Mouse (Mus musculus) megakaryocyte progenitor cell, adult 5-6 weeks (primary cell): ENCODE data around the gene Heatr4. TPM values are rescaled to one million over a fixed set of nuclear protein-coding genes. Genes with fewer than 3 reads are reported as not detected.
"Not testable (repeated sequence)": the region's sequence is repeated elsewhere in the genome, so short reads cannot be mapped to it uniquely, and the experiment has no call there.

Source experiments
- ATAC-seq: replicated peaks from 2 replicates; pipeline ENCODE4 v1.8.0; 2016; ENCODE audit warnings: mild to moderate bottlenecking, moderate TSS enrichment, inconsistent platforms; ENCODE audit not compliant: poor library complexity
- total RNA-seq, 2 experiments: library from RNA; stranded (forward) in 1 of 2; stranded (reverse) in 1 of 2; fragments of 157-497, 149-512 nt in 1 of 2; fragments of 200-1000 nt in 1 of 2; gene quantifications; 2 replicates each; pipeline versions ENCODE4 v1.2.3 to v1.2.4; 2015 to 2017

The Heatr4 gene
- total RNA-seq (2015) = not detected in 2 replicates
- not detected in 2 replicates for total RNA-seq (2017)

DNA sequence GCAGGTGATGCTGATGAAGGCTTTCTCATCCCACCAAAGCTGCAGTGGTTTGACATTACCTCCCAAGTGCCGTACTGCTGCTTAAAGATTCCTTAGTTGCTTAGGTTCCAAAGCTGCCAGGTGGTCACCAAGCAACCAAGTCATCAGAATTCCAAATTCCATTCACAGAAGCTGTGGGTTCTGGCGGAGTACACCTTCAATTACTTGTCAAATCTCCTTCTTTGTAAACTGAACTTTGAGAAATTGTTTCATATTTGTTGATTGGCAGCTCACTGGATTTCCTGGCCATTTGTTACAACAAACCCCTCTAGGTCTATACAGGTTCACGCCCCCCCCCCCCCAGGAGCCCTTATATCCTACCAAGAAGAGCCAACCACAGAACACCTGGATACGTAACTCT, at the start of gene Heatr4:
Gene Heatr4 (minus strand): TSS at position 101 of the 400 bp plus-strand sequence.
- ATAC-seq = no peak

DNA sequence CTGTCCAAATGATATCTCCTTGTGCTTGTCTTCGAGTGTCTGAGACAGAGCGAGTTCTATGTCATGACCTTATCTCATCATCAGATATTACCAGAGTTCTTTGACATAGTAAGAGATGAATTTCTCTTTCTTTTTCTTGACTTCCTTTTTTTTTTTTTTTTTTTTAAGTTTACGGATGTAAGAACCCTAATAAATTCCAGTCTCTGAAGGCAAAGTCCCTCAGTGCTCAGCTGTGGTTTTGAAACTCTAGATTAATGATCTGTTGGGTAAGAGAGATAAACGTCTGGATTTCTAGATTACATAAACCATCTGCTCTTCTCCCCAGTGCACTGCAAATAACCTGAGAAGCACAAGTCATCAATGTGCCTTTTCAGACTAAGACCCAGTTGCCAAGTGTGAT, 49.5 kb upstream of the Heatr4 start:
- ATAC-seq = peak; percentile 53

DNA sequence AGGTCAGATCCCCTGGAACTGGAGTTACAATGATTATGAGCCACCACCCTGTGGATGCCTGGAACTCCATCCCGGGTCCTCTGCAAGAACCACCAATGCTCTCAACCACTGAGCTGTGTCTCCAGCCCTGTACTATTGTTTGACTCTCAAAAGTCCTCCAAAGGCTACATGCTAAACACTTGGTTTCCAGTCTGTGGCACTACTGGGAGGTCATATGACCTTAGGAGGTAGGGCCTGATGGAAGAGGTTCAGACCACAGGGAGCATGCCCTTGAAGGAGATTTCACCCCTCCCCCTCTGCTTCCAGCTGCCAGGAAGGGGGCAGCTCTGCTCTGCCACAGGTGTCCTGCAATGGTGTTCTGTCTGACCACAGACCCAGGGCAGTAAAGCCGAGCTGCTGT, 48.6 kb upstream of the Heatr4 start:
- not testable (repeated sequence) for ATAC-seq

DNA sequence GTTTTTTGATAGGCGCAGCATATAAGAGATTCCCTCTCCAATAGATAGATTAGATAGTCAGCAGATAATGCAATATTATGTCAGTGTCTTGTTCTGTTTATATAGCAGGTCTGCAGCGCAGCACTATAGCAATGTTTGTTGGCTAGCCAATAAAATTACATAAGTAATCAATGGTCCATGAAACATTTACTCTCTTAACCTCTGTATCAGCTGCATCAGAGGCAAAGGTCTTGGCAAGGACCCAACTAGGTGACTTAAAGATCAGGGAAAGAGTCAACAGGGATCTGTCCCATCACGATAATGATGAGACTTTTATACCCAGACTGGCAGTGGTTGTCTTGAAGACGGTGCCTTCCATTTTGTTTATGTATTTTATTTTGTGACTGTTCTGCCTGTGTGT, 48.2 kb upstream of the Heatr4 start:
- no peak for ATAC-seq

- ATAC-seq = peak; percentile 98
Measured at GRCm38 (mm10) chr12:84030659-84031332, 46.1 kb upstream of the Heatr4 start.

- not testable (repeated sequence) for ATAC-seq
Measured at GRCm38 (mm10) chr12:84029043-84029442, 44.4 kb upstream of the Heatr4 start.

DNA sequence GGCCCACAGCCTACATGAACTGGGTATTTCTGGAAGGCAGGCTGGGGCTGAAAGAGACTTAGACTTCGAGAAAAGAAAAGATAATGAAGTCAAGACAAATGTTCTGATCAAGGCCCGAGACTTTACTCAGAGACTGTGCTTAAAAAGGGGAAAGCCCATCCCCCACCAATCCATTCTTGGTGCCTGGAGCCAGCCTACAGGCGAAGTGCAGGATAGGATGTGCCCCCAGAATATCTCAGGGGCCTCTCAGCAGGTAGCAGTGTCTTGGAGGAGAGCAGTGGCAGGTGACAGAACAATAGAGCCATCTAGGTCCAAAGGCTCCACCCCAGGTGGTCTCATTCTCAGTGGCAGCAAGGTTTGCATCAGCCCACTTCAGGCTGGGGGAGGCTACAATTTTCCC, 43.7 kb upstream of the Heatr4 start:
- not testable (repeated sequence) for ATAC-seq

GRCm38 (mm10) chr12:84025888-84026287, 41.2 kb upstream of the Heatr4 start:
- no peak for ATAC-seq

DNA sequence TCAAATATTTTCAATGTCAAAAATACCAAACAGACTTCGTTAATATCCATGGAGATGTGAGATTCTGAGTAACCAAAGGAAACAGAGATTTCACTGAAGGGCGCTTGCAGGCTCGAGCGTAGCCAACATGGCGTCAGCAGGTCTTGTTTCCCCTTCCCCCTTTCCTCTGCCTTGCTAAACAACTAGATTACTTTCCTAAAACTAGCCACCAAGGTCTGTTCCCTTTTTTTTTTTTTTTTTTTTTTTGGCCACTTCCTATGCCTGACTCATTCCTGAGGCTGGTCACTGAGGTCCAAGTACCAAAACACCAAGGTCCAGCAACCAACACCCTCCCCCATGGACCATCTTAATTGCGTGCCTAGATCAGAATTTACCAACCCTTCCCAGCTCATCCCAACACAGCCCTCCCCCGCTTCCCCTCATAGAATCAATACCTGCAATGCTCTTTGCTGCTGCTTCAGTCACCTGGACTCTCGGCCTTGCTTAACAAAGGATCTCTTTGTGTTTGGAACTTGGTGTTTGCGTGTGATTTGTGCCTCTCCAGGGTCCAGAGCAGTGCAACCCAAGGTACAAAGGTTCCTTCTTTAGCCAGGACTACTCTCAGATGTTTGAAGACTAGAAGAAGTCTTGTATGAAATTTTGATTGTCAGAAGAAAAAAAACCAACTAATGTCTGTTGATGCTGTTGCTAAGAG, 38.5 kb upstream of the Heatr4 start:
- ATAC-seq = 0 out of 2 replicates have a peak, but pooled peaks have one; percentile 24

DNA sequence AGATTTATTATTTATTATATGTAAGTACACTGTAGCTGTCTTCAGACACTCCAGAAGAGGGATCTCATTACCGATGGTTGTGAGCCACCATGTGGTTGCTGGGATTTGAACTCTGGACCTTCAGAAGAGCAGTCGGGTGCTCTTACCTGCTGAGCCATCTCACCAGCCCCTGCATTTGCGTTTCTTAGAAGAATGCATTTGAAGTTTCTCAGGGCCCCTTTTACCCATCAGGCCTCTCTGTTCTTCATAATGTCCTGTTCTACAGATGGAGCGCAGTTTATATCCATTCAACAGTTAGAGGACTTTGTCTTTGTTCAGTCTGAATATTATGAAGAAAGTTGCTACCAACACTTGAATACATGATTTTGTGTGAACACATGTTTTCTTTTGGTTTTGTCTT, 37.6 kb upstream of the Heatr4 start:
- not testable (repeated sequence) for ATAC-seq

- ATAC-seq = peak; percentile 92
Measured at GRCm38 (mm10) chr12:84020528-84020927, 35.9 kb upstream of the Heatr4 start.

GRCm38 (mm10) chr12:84013701-84014100, 29.0 kb upstream of the Heatr4 start:
- no peak for ATAC-seq

GRCm38 (mm10) chr12:84013130-84013529, 28.5 kb upstream of the Heatr4 start:
- ATAC-seq = no peak

- no peak for ATAC-seq
Measured at GRCm38 (mm10) chr12:84011251-84012040, 26.8 kb upstream of the Heatr4 start.

DNA sequence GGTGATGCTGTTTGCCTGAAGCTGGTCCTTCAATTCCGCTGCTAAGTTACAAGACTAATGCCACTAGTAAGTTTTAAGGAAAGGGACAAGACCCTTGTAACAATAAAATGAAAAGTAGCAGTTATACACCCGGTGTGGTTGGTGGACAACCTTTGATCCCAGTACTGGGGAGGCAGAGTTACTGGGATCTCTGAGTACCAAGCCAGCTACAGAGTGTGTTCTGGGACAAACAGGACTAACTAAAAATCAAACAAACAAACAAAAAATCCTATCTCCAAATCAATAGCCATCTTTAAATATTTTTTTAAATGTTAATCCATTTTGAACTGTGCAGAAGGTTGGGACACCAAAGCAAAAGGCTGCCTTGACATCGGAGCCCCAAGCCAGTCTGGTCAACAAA, 25.5 kb upstream of the Heatr4 start:
- no peak for ATAC-seq

DNA sequence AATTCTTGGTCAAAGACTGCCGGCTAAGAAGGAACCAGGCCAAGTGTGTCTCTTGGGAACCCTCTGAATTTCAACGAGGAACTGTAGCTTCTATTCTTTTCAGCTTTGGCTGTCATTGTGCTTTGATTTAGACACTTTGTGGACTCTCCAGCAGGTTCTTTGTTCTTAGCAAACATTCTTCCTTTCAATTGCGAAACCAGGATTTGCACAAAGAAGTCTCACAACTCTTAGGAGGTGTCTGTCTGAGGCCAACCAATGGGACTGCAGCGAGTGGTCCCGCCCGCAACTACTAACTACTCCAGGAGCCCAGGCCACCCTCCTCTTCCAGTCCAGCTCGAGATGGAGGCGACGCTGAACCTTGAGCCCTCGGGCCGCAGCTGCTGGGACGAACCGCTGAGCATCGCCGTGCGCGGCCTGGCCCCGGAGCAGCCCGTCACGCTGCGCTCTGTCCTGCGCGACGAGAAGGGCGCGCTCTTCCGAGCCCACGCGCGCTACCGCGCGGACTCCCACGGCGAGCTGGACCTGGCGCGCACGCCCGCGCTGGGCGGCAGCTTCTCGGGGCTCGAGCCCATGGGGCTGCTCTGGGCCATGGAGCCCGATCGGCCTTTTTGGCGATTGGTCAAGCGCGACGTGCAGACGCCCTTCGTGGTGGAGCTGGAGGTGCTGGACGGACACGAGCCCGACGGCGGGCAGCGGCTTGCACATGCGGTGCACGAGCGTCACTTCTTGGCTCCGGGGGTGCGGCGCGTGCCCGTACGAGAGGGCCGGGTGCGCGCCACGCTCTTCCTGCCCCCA, 24.7 kb upstream of the Heatr4 start, which contains the start of gene Acot1:
Gene Acot1 (plus strand): TSS at position 320 of the 795 bp plus-strand sequence.
- peak; percentile 95 for ATAC-seq

DNA sequence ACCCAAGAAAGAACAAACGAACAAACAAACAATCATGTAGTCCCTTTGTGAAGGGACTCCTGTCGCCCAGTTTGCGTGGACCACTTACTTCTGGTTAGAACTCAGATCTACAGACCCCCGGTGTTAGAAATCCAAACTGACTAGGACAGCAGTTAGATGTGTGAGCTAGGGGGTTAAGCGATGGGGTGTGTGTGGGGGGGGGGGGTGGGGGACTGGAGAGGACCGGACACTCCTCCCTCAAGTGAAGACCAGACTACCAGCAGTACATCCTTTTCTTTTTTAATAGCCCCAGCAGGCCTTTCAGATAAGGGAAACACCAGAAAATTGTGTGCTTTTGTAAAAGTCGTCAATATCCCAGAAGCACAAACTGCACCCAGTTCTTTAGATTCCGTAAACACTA, 24.1 kb upstream of the Heatr4 start:
- no peak for ATAC-seq

DNA sequence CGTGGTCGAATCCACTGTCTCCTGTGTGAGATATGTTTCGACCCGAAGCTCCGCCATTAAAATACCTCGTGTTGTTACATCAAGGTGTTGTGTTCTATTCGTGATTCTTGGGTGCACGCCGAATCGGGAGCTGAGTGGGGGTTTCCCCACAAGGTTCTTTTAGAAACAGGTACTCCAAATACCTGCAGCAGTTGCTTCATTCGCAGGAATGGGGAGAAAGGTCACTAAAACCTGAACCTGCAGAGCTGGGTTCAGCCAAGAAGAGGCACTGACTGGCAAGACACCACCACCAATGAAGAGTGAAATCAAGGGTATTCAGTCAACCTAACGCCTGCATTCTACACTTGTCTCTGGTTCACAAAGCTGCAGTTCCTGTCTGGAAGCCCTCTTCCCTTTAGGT, 23.6 kb upstream of the Heatr4 start:
- no peak for ATAC-seq

GRCm38 (mm10) chr12:84003866-84004265, 19.2 kb upstream of the Heatr4 start:
- ATAC-seq = no peak

DNA sequence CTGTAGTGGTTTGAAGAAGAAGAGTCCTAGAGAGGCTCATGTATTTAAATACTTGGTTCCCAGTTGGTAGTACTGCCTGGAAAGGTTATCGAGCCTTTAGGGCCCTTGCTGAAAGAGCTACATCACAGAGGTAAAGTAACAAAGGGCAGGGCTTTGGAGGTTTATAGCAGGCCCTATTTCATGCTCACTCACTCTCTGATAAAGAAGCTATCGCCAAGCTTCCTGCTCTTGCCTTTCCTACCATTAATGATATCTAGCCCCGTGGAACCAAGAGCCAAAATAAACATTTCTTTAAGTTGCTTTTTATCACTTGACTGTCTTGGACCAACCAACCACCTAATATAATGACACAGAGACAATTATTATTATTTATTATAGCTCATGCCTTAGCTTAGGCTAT, 15.8 kb upstream of the Heatr4 start:
- no peak for ATAC-seq

GRCm38 (mm10) chr12:83999237-83999636, 14.6 kb upstream of the Heatr4 start:
- peak; percentile 64 for ATAC-seq
